Mouse (Mus musculus): ENCODE measurements around the gene Pitpnm2. TPM values are rescaled to one million over a fixed set of nuclear protein-coding genes. Genes with fewer than 3 reads are reported as not detected.

The Pitpnm2 gene
- polyA plus RNA-seq, 1 experiment = 4.0 TPM

GRCm38 (mm10) chr5:124247986-124248626, 1.5 kb downstream of the Pitpnm2 start:
- no peak for TF ChIP-seq USF1 (IDR thresholded peaks at IDR 0.05; ENCODE audit: low read depth)
- TF ChIP-seq MAX (IDR thresholded peaks at IDR 0.05) = no peak
- TF ChIP-seq FOSL1 (IDR thresholded peaks at IDR 0.05; ENCODE audit: insufficient read depth, low read length, poor library complexity, severe bottlenecking) = no peak
- TF ChIP-seq CTCF (IDR thresholded peaks at IDR 0.05; ENCODE audit: control insufficient read depth, insufficient read depth, insufficient read length) = no peak
- no peak for TF ChIP-seq MYOG (IDR thresholded peaks at IDR 0.05; ENCODE audit: control insufficient read depth, extremely low read depth, insufficient read length)
- no peak for TF ChIP-seq MYOD1 (IDR thresholded peaks at IDR 0.05; ENCODE audit: control insufficient read depth, insufficient read length, low read depth)
- TF ChIP-seq CEBPB (IDR thresholded peaks at IDR 0.05; ENCODE audit: low read depth) = no peak
- Histone ChIP-seq H3K79me2 (ENCODE audit: control insufficient read depth, insufficient read depth) (no peaks in the 10 kb centered on the region), H3K79me3 (ENCODE audit: low read depth) (no peaks in the 10 kb centered on the region), H3K27me3 (ENCODE audit: control insufficient read depth, insufficient read depth, insufficient read length) (no peaks in the 10 kb centered on the region), H3K4me3 (ENCODE audit: insufficient read depth, poor library complexity, severe bottlenecking) (no peak overlapping the region), H3ac (ENCODE audit: control insufficient read depth, insufficient read length, low read depth) (no peak overlapping the region), H3K36me3 (ENCODE audit: control insufficient read depth, insufficient read depth) (peaks cover 4% of the 10 kb centered on the region)

- no peak overlapping the region for H3ac ChIP-seq (ENCODE audit: control insufficient read depth, insufficient read length, low read depth)
- peaks cover 4% of the 10 kb centered on the region for H3K36me3 ChIP-seq (ENCODE audit: control insufficient read depth, insufficient read depth)
- no peaks in the 10 kb centered on the region for H3K27me3 ChIP-seq (ENCODE audit: control insufficient read depth, insufficient read depth, insufficient read length)
- no peaks in the 10 kb centered on the region for H3K79me3 ChIP-seq (ENCODE audit: low read depth)
- no peak for TF ChIP-seq MYOD1 (IDR thresholded peaks at IDR 0.05; ENCODE audit: control insufficient read depth, insufficient read length, low read depth)
- TF ChIP-seq FOSL1 (IDR thresholded peaks at IDR 0.05; ENCODE audit: insufficient read depth, low read length, poor library complexity, severe bottlenecking) = no peak
- no peak for TF ChIP-seq MYOG (IDR thresholded peaks at IDR 0.05; ENCODE audit: control insufficient read depth, extremely low read depth, insufficient read length)
- no peak for TF ChIP-seq CTCF (IDR thresholded peaks at IDR 0.05; ENCODE audit: control insufficient read depth, insufficient read depth, insufficient read length)
- no peak for TF ChIP-seq MAX (IDR thresholded peaks at IDR 0.05)
- no peak for TF ChIP-seq CEBPB (IDR thresholded peaks at IDR 0.05; ENCODE audit: low read depth)
- TF ChIP-seq USF1 (IDR thresholded peaks at IDR 0.05; ENCODE audit: low read depth) = no peak
- H3K79me2 ChIP-seq (ENCODE audit: control insufficient read depth, insufficient read depth) = no peaks in the 10 kb centered on the region
- H3K4me3 ChIP-seq (ENCODE audit: insufficient read depth, poor library complexity, severe bottlenecking) = no peak overlapping the region
Observed at GRCm38 (mm10) chr5:124247296-124247695, 2.3 kb downstream of the Pitpnm2 start.

- TF ChIP-seq CEBPB (IDR thresholded peaks at IDR 0.05; ENCODE audit: low read depth) (no peak), CTCF (IDR thresholded peaks at IDR 0.05; ENCODE audit: control insufficient read depth, insufficient read depth, insufficient read length) (no peak), MYOD1 (IDR thresholded peaks at IDR 0.05; ENCODE audit: control insufficient read depth, insufficient read length, low read depth) (no peak), FOSL1 (IDR thresholded peaks at IDR 0.05; ENCODE audit: insufficient read depth, low read length, poor library complexity, severe bottlenecking) (no peak), MYOG (IDR thresholded peaks at IDR 0.05; ENCODE audit: control insufficient read depth, extremely low read depth, insufficient read length) (no peak), MAX (IDR thresholded peaks at IDR 0.05) (no peak), USF1 (IDR thresholded peaks at IDR 0.05; ENCODE audit: low read depth) (no peak)
- Histone ChIP-seq H3K4me3 (ENCODE audit: insufficient read depth, poor library complexity, severe bottlenecking) (no peak overlapping the region), H3K27me3 (ENCODE audit: control insufficient read depth, insufficient read depth, insufficient read length) (no peaks in the 10 kb centered on the region), H3K79me3 (ENCODE audit: low read depth) (no peaks in the 10 kb centered on the region), H3K79me2 (ENCODE audit: control insufficient read depth, insufficient read depth) (no peaks in the 10 kb centered on the region), H3K36me3 (ENCODE audit: control insufficient read depth, insufficient read depth) (peaks cover 4% of the 10 kb centered on the region), H3ac (ENCODE audit: control insufficient read depth, insufficient read length, low read depth) (no peak overlapping the region)
Observed at GRCm38 (mm10) chr5:124244885-124245284, 4.7 kb downstream of the Pitpnm2 start.

GRCm38 (mm10) chr5:124244449-124244848, 5.1 kb downstream of the Pitpnm2 start:
- H3K36me3 ChIP-seq (ENCODE audit: control insufficient read depth, insufficient read depth) = peaks cover 4% of the 10 kb centered on the region
- no peak for TF ChIP-seq MAX (IDR thresholded peaks at IDR 0.05)
- TF ChIP-seq CTCF (IDR thresholded peaks at IDR 0.05; ENCODE audit: control insufficient read depth, insufficient read depth, insufficient read length) = no peak
- no peak for TF ChIP-seq MYOG (IDR thresholded peaks at IDR 0.05; ENCODE audit: control insufficient read depth, extremely low read depth, insufficient read length)
- no peak for TF ChIP-seq USF1 (IDR thresholded peaks at IDR 0.05; ENCODE audit: low read depth)
- no peak for TF ChIP-seq CEBPB (IDR thresholded peaks at IDR 0.05; ENCODE audit: low read depth)
- no peak for TF ChIP-seq MYOD1 (IDR thresholded peaks at IDR 0.05; ENCODE audit: control insufficient read depth, insufficient read length, low read depth)
- no peak for TF ChIP-seq FOSL1 (IDR thresholded peaks at IDR 0.05; ENCODE audit: insufficient read depth, low read length, poor library complexity, severe bottlenecking)

GRCm38 (mm10) chr5:124243236-124243901, 6.2 kb downstream of the Pitpnm2 start:
- no peak for TF ChIP-seq FOSL1 (IDR thresholded peaks at IDR 0.05; ENCODE audit: insufficient read depth, low read length, poor library complexity, severe bottlenecking)
- no peak for TF ChIP-seq CEBPB (IDR thresholded peaks at IDR 0.05; ENCODE audit: low read depth)
- TF ChIP-seq MYOG (IDR thresholded peaks at IDR 0.05; ENCODE audit: control insufficient read depth, extremely low read depth, insufficient read length) = no peak
- no peak for TF ChIP-seq CTCF (IDR thresholded peaks at IDR 0.05; ENCODE audit: control insufficient read depth, insufficient read depth, insufficient read length)
- TF ChIP-seq MYOD1 (IDR thresholded peaks at IDR 0.05; ENCODE audit: control insufficient read depth, insufficient read length, low read depth) = no peak
- TF ChIP-seq USF1 (IDR thresholded peaks at IDR 0.05; ENCODE audit: low read depth) = no peak
- TF ChIP-seq MAX (IDR thresholded peaks at IDR 0.05) = no peak
- Histone ChIP-seq H3K79me2 (ENCODE audit: control insufficient read depth, insufficient read depth) (no peaks in the 10 kb centered on the region), H3K36me3 (ENCODE audit: control insufficient read depth, insufficient read depth) (peaks cover 4% of the 10 kb centered on the region), H3ac (ENCODE audit: control insufficient read depth, insufficient read length, low read depth) (no peak overlapping the region), H3K4me3 (ENCODE audit: insufficient read depth, poor library complexity, severe bottlenecking) (no peak overlapping the region), H3K79me3 (ENCODE audit: low read depth) (no peaks in the 10 kb centered on the region), H3K27me3 (ENCODE audit: control insufficient read depth, insufficient read depth, insufficient read length) (no peaks in the 10 kb centered on the region)

More at GRCm38 (mm10) chr5:124244449-124244848, 5.1 kb downstream of the Pitpnm2 start:
- Histone ChIP-seq H3K79me2 (ENCODE audit: control insufficient read depth, insufficient read depth) (no peaks in the 10 kb centered on the region), H3K4me3 (ENCODE audit: insufficient read depth, poor library complexity, severe bottlenecking) (no peak overlapping the region), H3K27me3 (ENCODE audit: control insufficient read depth, insufficient read depth, insufficient read length) (no peaks in the 10 kb centered on the region), H3K79me3 (ENCODE audit: low read depth) (no peaks in the 10 kb centered on the region), H3ac (ENCODE audit: control insufficient read depth, insufficient read length, low read depth) (no peak overlapping the region)
